Mouse (Mus musculus) hematopoietic stem cell, adult 5-6 weeks (primary cell): Measurements from ENCODE around the gene Tnk2. TPM values are rescaled to one million over a fixed set of nuclear protein-coding genes. Genes with fewer than 3 reads are reported as not detected.

Source experiments
- ATAC-seq, 2 experiments: fragments of 125-278 bp in 1 of 2; replicated peaks in 1 of 2; 2 replicates each; pipeline ENCODE4 v1.8.0; 2016 to 2017; ENCODE audit warnings: inconsistent platforms in 2 of 2, mild to moderate bottlenecking in 2 of 2, moderate number of reproducible peaks in 2 of 2, low read depth in 1 of 2, moderate TSS enrichment in 1 of 2; ENCODE audit not compliant: low FRiP score in 2 of 2, poor library complexity in 2 of 2, severe bottlenecking in 2 of 2, insufficient read depth in 1 of 2, low TSS enrichment in 1 of 2
- total RNA-seq: library from RNA; stranded (forward); fragments of 172-1452, 232-1000 nt; gene quantifications from 2 replicates; pipeline ENCODE4 v1.2.3, GENCODE M21; 2017

Tnk2 gene
- total RNA-seq, 1 experiment from 2014 or later = 5.7 TPM

GRCm38 (mm10) chr16:32650974-32651618, 7.4 kb downstream of the Tnk2 start:
- peak; percentile 98 to 100 for ATAC-seq

- ATAC-seq = no peak
These were observed 10.5 kb downstream of the Tnk2 start for GRCm38 (mm10) chr16:32654071-32654733.

- no peak for ATAC-seq
These were observed 11.9 kb downstream of the Tnk2 start for GRCm38 (mm10) chr16:32655534-32655933.

GRCm38 (mm10) chr16:32656321-32656720, 12.6 kb downstream of the Tnk2 start:
- no peak for ATAC-seq

GRCm38 (mm10) chr16:32656794-32657193, 13.1 kb downstream of the Tnk2 start:
- ATAC-seq = no peak

GRCm38 (mm10) chr16:32657498-32658250, 14.0 kb downstream of the Tnk2 start:
- no peak for ATAC-seq

- ATAC-seq = peak in 1 of 2 experiments; percentile 23; a peak in 1 of 4 replicates
These were observed 15.1 kb downstream of the Tnk2 start for GRCm38 (mm10) chr16:32658743-32659171.

- no peak; a peak in 1 of 4 replicates for ATAC-seq
These were observed 15.7 kb downstream of the Tnk2 start for GRCm38 (mm10) chr16:32659385-32659784.

- no peak for ATAC-seq
These were observed 16.4 kb downstream of the Tnk2 start for GRCm38 (mm10) chr16:32660095-32660494.

GRCm38 (mm10) chr16:32660557-32661321, 17.1 kb downstream of the Tnk2 start:
- no peak for ATAC-seq

- ATAC-seq = no peak
These were observed 17.8 kb downstream of the Tnk2 start for GRCm38 (mm10) chr16:32661493-32661921.

- ATAC-seq = no peak
These were observed 18.7 kb downstream of the Tnk2 start for GRCm38 (mm10) chr16:32662372-32662771.

- no peak for ATAC-seq
These were observed 19.7 kb downstream of the Tnk2 start for GRCm38 (mm10) chr16:32663231-32663858.

- no peak for ATAC-seq
These were observed 20.5 kb downstream of the Tnk2 start for GRCm38 (mm10) chr16:32664211-32664610.

GRCm38 (mm10) chr16:32665851-32666665, 22.4 kb downstream of the Tnk2 start:
- peak; percentile 54 to 62; a peak in 3 of 4 replicates for ATAC-seq
